Mouse (Mus musculus) adrenal gland, postnatal 14 days (tissue): Measurements from ENCODE around the gene Ces2f. TPM values are rescaled to one million over a fixed set of nuclear protein-coding genes. Genes with fewer than 3 reads are reported as not detected.
"Not testable (repeated sequence)": the region's sequence is repeated elsewhere in the genome, so short reads cannot be mapped to it uniquely, and the experiment has no call there.

Source experiments
- DNase-seq: peaks from one replicate; pipeline ENCODE4 v3.0.0; 2021; ENCODE audit warnings: mixed read lengths
- long read RNA-seq, 2 experiments: library from polyadenylated mRNA; stranded (forward); transcript quantifications; one replicate each; pipeline ENCODE4 v2.0.0; 2021
- total RNA-seq: library from RNA; stranded (reverse); gene quantifications from 2 replicates; pipeline ENCODE4 v1.2.3, GENCODE M21; 2021

Ces2f gene
- total RNA-seq: not detected in 2 replicates
- long read RNA-seq, experiment 1: 0 reads
- long read RNA-seq, experiment 2: 0 reads

DNA sequence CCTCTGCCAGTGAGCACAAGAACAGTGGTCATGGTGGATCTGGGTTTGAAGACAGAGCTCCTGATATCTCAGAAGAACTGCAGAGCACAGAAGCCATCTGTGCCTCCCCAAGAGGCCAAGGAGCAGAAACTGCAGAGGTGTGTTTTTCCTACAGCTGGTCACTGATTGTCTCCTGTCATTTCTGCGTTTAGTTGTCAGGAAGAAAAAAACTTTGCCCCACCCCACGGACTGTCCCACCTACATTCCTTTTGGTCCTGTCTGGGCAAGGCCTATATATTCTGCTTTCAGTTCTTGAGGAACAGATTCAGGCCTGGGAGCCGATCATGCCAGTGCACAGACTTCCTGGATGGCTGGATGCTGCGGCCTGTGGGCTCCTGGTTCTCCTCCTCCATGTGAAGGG lies at the start of gene Ces2f:
Ces2f (plus strand) TSS at position 301 of the 400 bp plus-strand sequence.
- no peak for DNase-seq

DNA sequence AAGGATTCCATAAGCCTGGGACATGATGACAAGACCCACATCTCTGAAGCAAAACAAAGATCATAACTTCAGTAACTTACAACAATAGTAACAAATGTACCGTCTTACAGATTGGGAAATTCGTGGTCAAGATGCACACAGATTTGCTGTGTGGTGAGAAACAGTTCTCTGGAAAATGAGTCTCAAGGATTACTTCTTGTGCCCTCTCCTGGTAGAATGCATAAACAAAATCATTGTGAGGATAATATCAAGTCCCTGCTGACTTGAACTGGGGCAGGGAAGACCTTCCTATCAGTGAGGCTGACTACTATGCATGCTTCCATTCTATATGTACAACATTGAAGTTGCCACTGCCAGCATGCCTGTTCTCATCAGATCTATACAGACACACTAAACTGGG lies 45.4 kb upstream of the Ces2f start:
- no peak for DNase-seq

DNA sequence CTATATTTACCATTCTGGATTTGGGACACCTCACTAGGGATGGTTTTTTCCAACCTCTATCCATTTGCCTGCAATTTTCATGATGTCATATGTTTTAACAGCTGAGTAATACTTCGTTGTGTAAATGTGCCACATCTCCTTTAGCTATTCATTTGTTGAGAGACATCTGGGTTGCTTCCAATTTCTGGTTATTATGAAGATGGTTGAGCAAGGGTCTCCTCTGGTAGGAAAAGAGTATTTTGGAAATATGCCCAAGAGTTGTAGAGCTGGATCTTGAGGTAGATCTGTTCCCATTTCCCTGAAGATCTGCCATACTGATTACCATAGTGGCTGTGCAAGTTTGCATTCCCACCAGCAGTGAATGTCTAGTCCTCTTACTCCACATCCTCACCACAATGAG lies 40.0 kb upstream of the Ces2f start:
- no peak for DNase-seq

- DNase-seq: peak; percentile 54
Observed at GRCm38 (mm10) chr8:104909021-104909420, 38.1 kb upstream of the Ces2f start.

DNA sequence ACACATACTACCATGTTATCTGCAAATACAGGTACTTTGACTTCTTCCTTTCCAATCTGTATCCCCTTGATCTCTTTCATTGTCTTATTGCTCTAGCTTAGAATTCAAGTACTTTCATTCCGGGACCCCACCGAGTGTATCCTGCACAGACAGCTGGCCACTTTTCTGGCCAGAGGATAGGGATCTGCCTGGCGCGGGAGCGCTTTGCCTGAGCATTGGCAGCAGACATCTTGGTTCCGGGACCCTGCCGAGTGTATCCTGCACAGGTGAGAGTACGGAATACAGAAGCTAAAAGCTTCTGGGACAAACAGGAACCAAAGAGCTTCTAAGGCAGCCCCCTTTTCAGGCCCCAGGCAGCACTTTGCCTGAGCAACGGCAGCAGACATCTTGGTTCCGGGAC lies 37.5 kb upstream of the Ces2f start:
- DNase-seq: not testable (repeated sequence)

DNA sequence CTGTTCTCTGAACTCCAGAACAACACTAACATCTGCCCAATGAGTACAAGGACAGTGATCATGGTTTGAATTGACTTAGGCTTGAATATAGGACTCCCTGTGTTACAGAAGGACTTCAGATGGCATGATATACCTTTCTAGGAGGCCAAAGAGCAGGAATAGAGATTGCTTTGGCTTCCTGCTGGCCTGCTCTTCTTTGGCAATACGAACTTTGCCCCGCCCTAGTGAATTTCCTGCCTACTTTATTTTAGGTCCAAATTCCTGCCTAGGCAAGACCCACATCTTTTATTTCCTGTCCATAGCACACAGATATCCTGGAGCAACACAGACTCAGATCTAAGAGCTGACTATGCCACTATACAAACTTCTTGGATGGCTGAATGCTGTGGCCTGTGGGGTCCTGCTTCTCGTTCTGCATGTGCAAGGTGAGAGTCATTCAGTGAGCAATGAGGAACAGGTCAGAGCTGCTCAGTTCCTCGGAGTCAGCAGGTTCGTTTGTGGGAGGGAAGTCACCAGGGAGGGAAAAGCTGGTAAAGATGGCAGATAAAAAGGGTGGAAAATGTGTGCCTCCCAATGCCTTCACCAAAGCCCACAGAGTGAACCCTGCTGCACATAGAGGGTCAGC lies 21.1 kb upstream of the Ces2f start, which contains the start of gene Ces2e:
Ces2e (plus strand) TSS at position 289 of the 625 bp plus-strand sequence.
- DNase-seq: peak; percentile 7

DNA sequence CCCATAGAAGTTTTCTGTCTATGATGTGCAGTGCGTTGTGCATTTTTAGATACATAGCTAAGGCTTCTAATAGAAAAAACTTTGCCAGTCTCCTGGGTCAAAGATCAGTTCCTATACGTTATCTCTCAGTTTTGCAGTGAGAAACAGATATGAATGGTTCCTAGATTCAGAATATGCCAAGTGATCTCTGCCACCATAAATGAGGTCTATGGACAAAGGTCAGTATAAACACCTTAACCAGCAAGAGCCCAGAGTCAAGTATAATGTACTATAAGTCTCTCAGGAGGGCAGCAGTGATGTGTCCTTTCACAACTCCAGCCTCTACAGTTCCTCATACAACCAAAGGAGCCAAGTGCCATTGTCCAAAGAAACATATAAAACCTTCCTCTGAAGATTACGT lies 19.9 kb upstream of the Ces2f start:
- no peak for DNase-seq

DNA sequence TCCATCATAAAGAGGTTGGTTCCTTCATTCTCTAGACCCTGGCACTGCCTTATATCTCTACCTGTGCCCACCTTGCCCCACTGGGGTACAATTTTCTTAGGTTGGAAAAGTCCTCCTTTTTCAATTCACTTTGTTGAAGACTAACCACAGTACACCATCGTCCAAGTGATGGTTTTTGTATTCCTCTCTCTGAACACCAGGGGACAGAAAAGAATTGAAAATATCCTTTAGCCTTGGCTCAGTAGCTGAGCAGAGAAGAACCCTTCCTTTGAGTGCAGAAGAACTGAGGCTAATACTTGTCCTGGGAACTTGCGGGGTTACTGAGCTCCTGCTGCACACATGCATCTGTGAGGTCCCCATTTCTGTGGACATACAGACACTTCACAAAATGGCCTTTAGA lies 2.5 kb upstream of the Ces2f start:
- DNase-seq: no peak

- no peak for DNase-seq
Observed at GRCm38 (mm10) chr8:104949031-104949430, 1.9 kb downstream of the Ces2f start.

- peak; percentile 6 for DNase-seq
Observed at GRCm38 (mm10) chr8:104961537-104961961, 14.4 kb downstream of the Ces2f start, which contains the start of gene Ces2g. TSS of gene Ces2g (plus strand) at chr8:104961718.

- DNase-seq: no peak
Observed at GRCm38 (mm10) chr8:104962229-104962901, 15.2 kb downstream of the Ces2f start.

DNA sequence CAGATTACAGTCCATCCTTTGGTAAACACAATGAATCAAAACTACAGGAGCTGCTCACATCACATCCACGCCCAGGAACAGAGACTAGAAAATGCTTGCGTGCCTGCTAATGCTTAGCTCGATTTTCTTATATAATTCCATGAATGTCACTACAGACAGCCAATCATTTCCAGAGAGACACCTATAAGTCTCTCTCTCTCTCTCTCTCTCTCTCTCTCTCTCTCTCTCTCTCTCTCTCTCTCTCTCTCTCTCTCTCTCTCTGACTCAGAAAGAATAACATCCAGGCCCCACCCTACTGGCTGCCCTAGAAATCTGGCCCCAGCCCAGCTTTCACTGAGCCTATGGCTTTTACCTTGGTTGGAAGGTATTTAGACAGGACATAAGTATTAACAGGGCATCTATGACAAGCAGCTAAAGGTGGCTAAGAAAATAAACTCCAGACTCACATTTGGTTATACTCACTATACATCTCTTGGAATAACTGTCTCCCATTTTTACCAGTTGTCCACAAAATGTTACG lies 16.3 kb downstream of the Ces2f start:
- no peak for DNase-seq

DNA sequence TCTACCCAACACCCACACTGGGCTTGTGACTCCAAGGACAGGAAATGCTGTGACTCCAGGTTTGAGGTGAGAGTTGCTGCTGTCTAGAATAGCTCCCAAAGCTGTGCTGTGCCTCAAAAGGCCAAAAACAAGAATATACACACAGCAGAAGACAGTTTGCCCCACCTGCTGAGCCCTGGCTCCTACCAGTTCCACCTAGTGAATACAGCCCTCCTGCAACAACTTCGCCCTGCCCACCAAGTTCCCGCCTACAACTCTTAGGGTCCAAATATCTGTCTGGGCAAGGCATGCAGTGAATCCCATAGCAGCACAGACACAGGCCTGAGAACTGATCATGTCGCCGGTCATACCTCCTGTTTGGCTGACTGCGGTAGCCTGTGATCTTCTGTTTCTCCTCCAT lies 37.0 kb downstream of the Ces2f start:
- no peak for DNase-seq

- no peak for DNase-seq
Observed at GRCm38 (mm10) chr8:104984942-104985341, 37.8 kb downstream of the Ces2f start.

DNA sequence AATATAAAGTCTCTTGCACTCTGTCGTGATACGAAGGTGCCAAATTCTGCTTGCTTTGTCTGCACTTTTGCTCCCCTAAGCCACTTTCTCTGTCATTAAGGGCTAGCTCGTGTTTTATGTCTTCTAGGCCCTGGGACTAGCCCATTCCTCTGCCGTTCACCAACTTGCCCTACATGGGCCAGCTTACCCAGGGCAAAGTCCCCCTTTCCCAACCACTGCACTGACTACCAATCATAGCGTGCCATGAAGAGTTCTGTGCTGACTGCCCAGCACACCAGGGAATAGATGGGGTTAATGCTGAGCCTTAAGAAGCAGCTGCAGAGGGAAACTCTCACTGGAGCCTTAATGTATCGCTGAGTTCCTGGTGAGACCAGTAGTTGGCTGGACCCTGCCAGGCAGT lies 51.0 kb downstream of the Ces2f start:
- no peak for DNase-seq

DNA sequence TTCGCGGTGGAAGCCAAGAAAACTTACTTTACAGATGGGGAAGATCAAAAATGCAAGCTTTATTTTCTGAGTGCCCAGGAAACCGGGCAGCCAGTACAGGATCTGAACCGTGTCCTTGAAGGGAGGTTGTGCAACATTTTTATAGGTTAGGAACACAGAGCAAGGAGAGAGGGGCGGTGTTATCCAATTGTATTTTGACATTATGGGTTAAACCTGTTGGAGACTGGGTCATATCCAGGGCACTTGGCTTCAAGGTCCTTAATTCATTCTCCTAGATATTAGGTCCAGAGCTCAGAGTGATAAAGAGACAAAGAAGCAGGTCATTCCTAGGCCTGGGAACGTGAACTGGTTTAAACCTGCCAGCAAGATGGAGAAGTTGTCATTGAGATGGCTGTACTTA lies 52.0 kb downstream of the Ces2f start:
- no peak for DNase-seq

DNA sequence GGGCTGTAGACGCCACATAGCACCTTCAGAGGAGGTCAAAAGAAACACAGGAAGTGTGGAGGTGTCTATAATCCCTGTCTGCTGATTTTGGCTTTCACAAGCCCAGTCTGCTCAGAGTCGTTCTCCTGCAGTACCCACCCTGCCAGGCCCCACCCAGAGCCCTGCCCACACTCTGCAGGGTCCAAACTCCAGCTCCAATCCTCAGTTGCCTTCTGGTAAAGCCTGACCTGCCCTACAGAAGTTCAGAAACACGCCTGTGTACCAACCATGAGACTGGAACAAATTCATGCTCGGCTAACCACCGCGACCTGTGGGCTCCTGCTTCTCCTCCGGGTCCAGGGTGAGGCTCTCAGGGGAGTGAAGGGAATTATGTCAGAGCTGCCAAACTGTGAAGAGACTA lies 53.4 kb downstream of the Ces2f start, which contains the start of gene Ces2h:
Ces2h (plus strand) TSS at position 268 of the 400 bp plus-strand sequence.
- no peak for DNase-seq

Other genes starting within 250 kb of the Ces2f start
- 1.1 and 18.7 TPM in 2 replicates for gene Ces2a, start 213.4 kb upstream of the Ces2f start, total RNA-seq
- 0.56 and 4.1 TPM in 2 replicates for gene Ces2b, start 115.8 kb upstream of the Ces2f start, total RNA-seq
- gene Ces2c, start 100.3 kb upstream of the Ces2f start, total RNA-seq: not detected in 2 replicates
- 3.1 and 12.0 TPM in 2 replicates for gene Ces2e, start 21.1 kb upstream of the Ces2f start, total RNA-seq
- 3.5 and 8.3 TPM in 2 replicates for gene Ces2g, start 14.4 kb downstream of the Ces2f start, total RNA-seq
- 0.15 and 2.7 TPM in 2 replicates for gene Ces2h, start 53.5 kb downstream of the Ces2f start, total RNA-seq
- gene Ces3a, start 101.2 kb downstream of the Ces2f start, total RNA-seq: 3.1 and 78.7 TPM in 2 replicates
- 1.5 TPM in 1 of 2 replicates, not detected in the other for gene Ces3b, start 136.4 kb downstream of the Ces2f start, total RNA-seq
- gene Ces4a, start 184.4 kb downstream of the Ces2f start, total RNA-seq: not detected in 2 replicates
- gene Cbfb, start 223.3 kb downstream of the Ces2f start, total RNA-seq: 58.4 and 60.1 TPM in 2 replicates